Mouse (Mus musculus) embryonic facial prominence, embryonic 12.5 days (tissue): ENCODE results near the gene Klhdc8b. TPM values are rescaled to one million over a fixed set of nuclear protein-coding genes. Genes with fewer than 3 reads are reported as not detected.

Experiments
- ATAC-seq: fragments of 200-750 bp; cut with Nextera tagmentation; 2 replicates; pipeline ENCODE4 v1.8.0; 2017; ENCODE audit not compliant: insufficient number of reproducible peaks, insufficient read depth, low FRiP score, low TSS enrichment
- H3K27ac ChIP-seq: fragments of 300-500 bp; sonication (generic); 2 replicates; pipeline ENCODE4 v1.5.1; 2016; ENCODE audit warnings: mild to moderate bottlenecking
- H3K27me3 ChIP-seq: fragments of 300-500 bp; sonication (generic); 2 replicates; pipeline ENCODE4 v1.6.1; 2016; ENCODE audit warnings: mild to moderate bottlenecking, moderate library complexity
- H3K36me3 ChIP-seq: fragments of 300-500 bp; sonication (generic); 2 replicates; pipeline ENCODE4 v1.6.1; 2016; ENCODE audit warnings: mild to moderate bottlenecking
- H3K4me1 ChIP-seq: fragments of 300-500 bp; sonication (generic); 2 replicates; pipeline ENCODE4 v1.6.1; 2016
- H3K4me2 ChIP-seq: fragments of 300-500 bp; sonication (generic); replicated peaks from 2 replicates; pipeline ENCODE4 v1.6.1; 2016; ENCODE audit warnings: mild to moderate bottlenecking, moderate library complexity
- H3K4me3 ChIP-seq: fragments of 300-500 bp; sonication (generic); 2 replicates; pipeline ENCODE4 v1.5.1; 2016; ENCODE audit warnings: mild to moderate bottlenecking
- H3K9ac ChIP-seq: fragments of 300-500 bp; sonication (generic); 2 replicates; pipeline ENCODE4 v1.6.1; 2016; ENCODE audit warnings: mild to moderate bottlenecking, moderate library complexity
- H3K9me3 ChIP-seq: fragments of 300-500 bp; sonication (generic); 2 replicates; pipeline ENCODE4 v1.6.1; 2016; ENCODE audit warnings: mild to moderate bottlenecking, moderate library complexity
- WGBS: fragments of 180-500 bp; shearing (Covaris S2); methylation state at CpG from one replicate; pipeline ENCODE4 v1.1.7; 2016; 5-methylcytosine and 5-hydroxymethylcytosine counted together
- polyA plus RNA-seq: library from polyadenylated mRNA; unstranded; fragments of >200 nt; fragmentation: Nextera tagmentation; extraction: Ambion mirVana; gene quantifications from 2 replicates; pipeline ENCODE4 v1.2.1, GENCODE M21; 2016

The Klhdc8b gene
- polyA plus RNA-seq, 1 experiment from 2014 or later: 44.5 TPM

GRCm38 (mm10) chr9:108445125-108445524, 16.3 kb downstream of the Klhdc8b start:
- WGBS: 66% methylated on average over 9 of the region's 9 CpGs
- H3K9me3 ChIP-seq: no peaks in the 10 kb centered on the region
- H3K4me2 ChIP-seq: no peak overlapping the region
- peaks cover 11% of the 10 kb centered on the region for H3K4me1 ChIP-seq
- peaks cover 14% of the 10 kb centered on the region for H3K36me3 ChIP-seq
- no peak for ATAC-seq
- H3K27ac ChIP-seq: no peak overlapping the region
- no peaks in the 10 kb centered on the region for H3K27me3 ChIP-seq
- no peak overlapping the region for H3K9ac ChIP-seq
- no peak overlapping the region for H3K4me3 ChIP-seq

GRCm38 (mm10) chr9:108441236-108441919, 20.0 kb downstream of the Klhdc8b start:
- no peak for ATAC-seq
- Histone ChIP-seq H3K36me3 (no peaks in the 10 kb centered on the region), H3K27me3 (no peaks in the 10 kb centered on the region), H3K27ac (no peak overlapping the region), H3K4me3 (no peak overlapping the region), H3K9me3 (no peaks in the 10 kb centered on the region), H3K9ac (no peak overlapping the region), H3K4me1 (no peaks in the 10 kb centered on the region), H3K4me2 (no peak overlapping the region)
- 89% methylated on average over 11 of the region's 11 CpGs for WGBS

GRCm38 (mm10) chr9:108440485-108440884, 20.9 kb downstream of the Klhdc8b start:
- H3K4me3 ChIP-seq: no peak overlapping the region
- no peaks in the 10 kb centered on the region for H3K36me3 ChIP-seq
- 79% methylated on average over 5 of the region's 5 CpGs for WGBS
- H3K4me2 ChIP-seq: no peak overlapping the region
- no peaks in the 10 kb centered on the region for H3K4me1 ChIP-seq
- no peaks in the 10 kb centered on the region for H3K9me3 ChIP-seq
- no peak overlapping the region for H3K9ac ChIP-seq
- ATAC-seq: no peak
- no peak overlapping the region for H3K27ac ChIP-seq
- H3K27me3 ChIP-seq: no peaks in the 10 kb centered on the region

GRCm38 (mm10) chr9:108439176-108439575, 22.2 kb downstream of the Klhdc8b start:
- Histone ChIP-seq H3K27me3 (no peaks in the 10 kb centered on the region), H3K4me1 (no peaks in the 10 kb centered on the region), H3K4me2 (no peak overlapping the region), H3K9ac (no peak overlapping the region), H3K4me3 (no peak overlapping the region), H3K9me3 (no peaks in the 10 kb centered on the region), H3K27ac (no peak overlapping the region), H3K36me3 (no peaks in the 10 kb centered on the region)
- no peak for ATAC-seq
- 70% methylated on average over 6 of the region's 6 CpGs for WGBS

- Histone ChIP-seq H3K9me3 (no peaks in the 10 kb centered on the region), H3K4me2 (no peak within 1 kb of the TSS), H3K4me3 (no peak within 1 kb of the TSS), H3K36me3 (no peaks in the 10 kb centered on the region), H3K27ac (no peak within 1 kb of the TSS), H3K9ac (no peak within 1 kb of the TSS), H3K4me1 (no peaks in the 10 kb centered on the region), H3K27me3 (no peaks in the 10 kb centered on the region)
- ATAC-seq: no peak
- WGBS: 77% methylated on average over 3 of the region's 3 CpGs
Observed at GRCm38 (mm10) chr9:108436182-108436581, 25.2 kb downstream of the Klhdc8b start, which contains the start of gene BC048562. Gene BC048562, plus strand, starts transcription at chr9:108436482.

GRCm38 (mm10) chr9:108431431-108432067, 29.8 kb downstream of the Klhdc8b start:
- 48% methylated on average over 32 of the region's 32 CpGs for WGBS
- no peaks in the 10 kb centered on the region for H3K27me3 ChIP-seq
- H3K36me3 ChIP-seq: no peaks in the 10 kb centered on the region
- no peak for ATAC-seq
- no peaks in the 10 kb centered on the region for H3K9me3 ChIP-seq
- peak overlapping the region; percentile 20 for H3K4me3 ChIP-seq
- H3K9ac ChIP-seq: 0 out of 2 replicates have a peak overlapping the region, but pooled peaks have one; percentile 24
- peak overlapping the region; percentile 40 for H3K4me2 ChIP-seq
- H3K27ac ChIP-seq: no peak overlapping the region
- H3K4me1 ChIP-seq: no peaks in the 10 kb centered on the region

GRCm38 (mm10) chr9:108428384-108428783, 33.0 kb downstream of the Klhdc8b start, which contains the start of gene Ccdc36:
Gene Ccdc36, minus strand, starts transcription at chr9:108428484.
- ATAC-seq: no peak
- no peaks in the 10 kb centered on the region for H3K36me3 ChIP-seq
- no peak within 1 kb of the TSS for H3K9ac ChIP-seq
- no peaks in the 10 kb centered on the region for H3K27me3 ChIP-seq
- no peaks in the 10 kb centered on the region for H3K4me1 ChIP-seq
- no peak within 1 kb of the TSS for H3K4me2 ChIP-seq
- H3K4me3 ChIP-seq: no peak within 1 kb of the TSS
- H3K27ac ChIP-seq: no peak within 1 kb of the TSS
- H3K9me3 ChIP-seq: no peaks in the 10 kb centered on the region

GRCm38 (mm10) chr9:108412221-108412620, 49.2 kb downstream of the Klhdc8b start:
- Histone ChIP-seq H3K4me1 (no peaks in the 10 kb centered on the region), H3K9me3 (no peaks in the 10 kb centered on the region), H3K27me3 (no peaks in the 10 kb centered on the region), H3K36me3 (no peaks in the 10 kb centered on the region), H3K4me3 (no peak overlapping the region), H3K27ac (no peak overlapping the region), H3K9ac (no peak overlapping the region), H3K4me2 (no peak overlapping the region)
- whole genome bisulfite sequencing: 74% methylated on average over 1 of the region's 1 CpGs
- no peak for ATAC-seq

GRCm38 (mm10) chr9:108411381-108411942, 49.9 kb downstream of the Klhdc8b start:
- ATAC-seq: no peak
- no peak overlapping the region for H3K9ac ChIP-seq
- WGBS: 80% methylated on average over 9 of the region's 9 CpGs

GRCm38 (mm10) chr9:108409535-108409934, 51.8 kb downstream of the Klhdc8b start:
- 88% methylated on average over 4 of the region's 4 CpGs for WGBS
- H3K9me3 ChIP-seq: no peaks in the 10 kb centered on the region
- H3K27me3 ChIP-seq: no peaks in the 10 kb centered on the region
- H3K4me2 ChIP-seq: no peak overlapping the region
- no peak overlapping the region for H3K27ac ChIP-seq
- no peaks in the 10 kb centered on the region for H3K36me3 ChIP-seq
- ATAC-seq: no peak
- H3K4me3 ChIP-seq: no peak overlapping the region
- no peak overlapping the region for H3K9ac ChIP-seq
- H3K4me1 ChIP-seq: no peaks in the 10 kb centered on the region

More at GRCm38 (mm10) chr9:108411381-108411942, 49.9 kb downstream of the Klhdc8b start:
- no peak overlapping the region for H3K4me3 ChIP-seq
- no peaks in the 10 kb centered on the region for H3K27me3 ChIP-seq
- H3K27ac ChIP-seq: no peak overlapping the region
- H3K4me2 ChIP-seq: no peak overlapping the region
- H3K9me3 ChIP-seq: no peaks in the 10 kb centered on the region
- H3K4me1 ChIP-seq: no peaks in the 10 kb centered on the region
- no peaks in the 10 kb centered on the region for H3K36me3 ChIP-seq

- Histone ChIP-seq H3K9me3 (no peaks in the 10 kb centered on the region), H3K27me3 (no peaks in the 10 kb centered on the region), H3K4me3 (no peak overlapping the region), H3K4me1 (no peaks in the 10 kb centered on the region), H3K36me3 (no peaks in the 10 kb centered on the region), H3K27ac (no peak overlapping the region), H3K4me2 (no peak overlapping the region), H3K9ac (no peak overlapping the region)
- ATAC-seq: no peak
- WGBS: 81% methylated on average over 8 of the region's 8 CpGs
Observed at GRCm38 (mm10) chr9:108404451-108404850, 56.9 kb downstream of the Klhdc8b start.

GRCm38 (mm10) chr9:108403081-108403480, 58.3 kb downstream of the Klhdc8b start:
- H3K4me3 ChIP-seq: no peak overlapping the region
- no peaks in the 10 kb centered on the region for H3K36me3 ChIP-seq
- H3K27me3 ChIP-seq: no peaks in the 10 kb centered on the region
- H3K4me2 ChIP-seq: no peak overlapping the region
- WGBS: 87% methylated on average over 4 of the region's 4 CpGs
- H3K4me1 ChIP-seq: no peaks in the 10 kb centered on the region
- H3K27ac ChIP-seq: no peak overlapping the region
- no peak for ATAC-seq
- no peak overlapping the region for H3K9ac ChIP-seq
- H3K9me3 ChIP-seq: no peaks in the 10 kb centered on the region
